Mouse (Mus musculus) E14TG2a.4 (cell line): Measurements from ENCODE around the gene 4930402F06Rik.

Source experiments
- H3K27me3 ChIP-seq: 2 replicates; pipeline ENCODE4 v1.6.1; 2014; ENCODE audit warnings: low read length, control low read depth; ENCODE audit not compliant: insufficient read depth
- H3K36me3 ChIP-seq: 2 replicates; pipeline ENCODE4 v1.6.1; 2014; ENCODE audit warnings: low read length, control low read depth; ENCODE audit not compliant: insufficient read depth
- H3K4me1 ChIP-seq: replicated peaks from 2 replicates; pipeline ENCODE4 v1.6.1; 2014; ENCODE audit warnings: low read depth, low read length, control low read depth
- H3K4me3 ChIP-seq: replicated peaks from 2 replicates; pipeline ENCODE4 v1.5.1; 2014; ENCODE audit warnings: mild to moderate bottlenecking, low read length
- H3K9me3 ChIP-seq: 2 replicates; pipeline ENCODE4 v1.6.1; 2014; ENCODE audit warnings: low read length, control low read depth
- CTCF ChIP-seq: conservative IDR thresholded peaks from 2 replicates; pipeline ENCODE4 v1.5.1; 2014; ENCODE audit warnings: low read length
- NANOG ChIP-seq: IDR thresholded peaks from 2 replicates; pipeline ENCODE4 v1.6.1; 2014; ENCODE audit warnings: borderline replicate concordance, low read length, mixed read lengths
- POU5F1 ChIP-seq: IDR thresholded peaks from 2 replicates; pipeline ENCODE4 v1.6.1; 2014; ENCODE audit warnings: low read length, borderline replicate concordance

Gene 4930402F06Rik

DNA sequence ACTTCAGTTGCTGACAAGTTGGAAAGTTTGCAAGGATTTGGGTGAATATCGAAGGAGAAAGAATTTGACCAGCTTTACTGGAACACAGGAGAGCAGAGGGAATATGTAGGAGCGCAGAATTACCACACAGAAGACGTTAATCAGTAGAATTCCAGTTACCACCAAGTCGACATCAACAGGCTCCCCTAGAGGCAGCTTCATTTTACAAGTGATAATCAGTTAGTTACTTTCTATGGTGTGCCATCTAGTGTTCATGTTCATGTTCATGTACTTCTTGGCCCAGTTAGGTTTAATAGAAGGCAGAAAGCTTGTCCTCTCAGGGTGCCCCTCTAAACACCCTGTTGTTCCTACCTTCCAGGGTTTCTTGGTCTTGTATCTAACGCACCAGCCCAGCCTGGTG lies 47.8 kb downstream of the 4930402F06Rik start:
- peaks cover 2% of the 10 kb centered on the region; the same call in 1 of the 2 replicates for H3K27me3 ChIP-seq
- H3K4me3 ChIP-seq, result no peak overlapping the region
- no peaks in the 10 kb centered on the region for H3K9me3 ChIP-seq
- H3K36me3 ChIP-seq, result no peaks in the 10 kb centered on the region
- no peaks in the 10 kb centered on the region for H3K4me1 ChIP-seq
- TF ChIP-seq CTCF, result no peak
- no peak for TF ChIP-seq POU5F1
- no peak for TF ChIP-seq NANOG

DNA sequence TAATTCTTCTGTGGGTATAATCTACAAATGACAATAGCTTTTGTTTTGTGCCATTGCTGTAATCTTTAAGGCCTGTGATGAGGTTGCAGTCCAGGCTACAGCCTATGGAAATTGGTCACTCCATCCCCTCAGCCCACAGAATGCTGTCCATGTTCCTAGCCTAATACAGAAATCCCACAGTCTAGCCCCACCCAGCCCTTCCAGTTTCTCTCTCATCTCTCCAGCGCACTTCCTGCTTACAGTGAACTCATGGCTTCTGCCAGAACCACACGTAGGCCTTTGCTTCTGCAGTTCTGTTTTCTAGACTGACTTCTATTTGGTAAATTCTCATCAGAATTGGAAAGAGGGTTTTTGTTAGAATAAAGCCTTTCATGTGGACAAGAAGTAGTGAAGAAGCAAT lies 51.0 kb downstream of the 4930402F06Rik start:
- no peak for TF ChIP-seq CTCF
- H3K4me1 ChIP-seq, result peaks cover 13% of the 10 kb centered on the region
- no peaks in the 10 kb centered on the region for H3K36me3 ChIP-seq
- peaks cover 8% of the 10 kb centered on the region; the same call in 1 of the 2 replicates for H3K27me3 ChIP-seq
- H3K9me3 ChIP-seq, result no peaks in the 10 kb centered on the region
- H3K4me3 ChIP-seq, result no peak overlapping the region

DNA sequence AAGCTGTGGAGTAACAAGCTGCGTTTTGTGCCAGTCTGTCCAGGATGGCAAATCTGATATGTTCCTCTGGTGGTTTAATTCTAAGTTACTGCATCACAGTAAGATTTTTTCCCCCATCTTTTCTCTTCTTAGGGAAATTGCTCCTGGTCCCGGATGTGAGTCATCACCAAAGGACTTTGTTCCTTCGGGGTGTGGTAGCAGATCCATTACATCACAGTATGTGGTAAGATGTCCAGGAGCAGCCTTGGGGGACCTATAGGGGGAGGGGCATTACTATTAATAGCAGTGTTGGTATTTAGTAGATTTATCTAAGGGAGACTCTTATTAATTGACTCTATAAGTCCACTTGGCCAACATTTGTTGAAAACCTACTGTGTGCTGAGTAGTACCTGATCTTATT lies 54.4 kb downstream of the 4930402F06Rik start:
- no peaks in the 10 kb centered on the region for H3K9me3 ChIP-seq
- TF ChIP-seq NANOG (peak; percentile 31; the same call in 1 of the 2 replicates), POU5F1 (no peak)
- peaks cover 24% of the 10 kb centered on the region for H3K4me1 ChIP-seq
- peaks cover 8% of the 10 kb centered on the region; the same call in 1 of the 2 replicates for H3K27me3 ChIP-seq
- no peak overlapping the region for H3K4me3 ChIP-seq
- no peaks in the 10 kb centered on the region for H3K36me3 ChIP-seq

DNA sequence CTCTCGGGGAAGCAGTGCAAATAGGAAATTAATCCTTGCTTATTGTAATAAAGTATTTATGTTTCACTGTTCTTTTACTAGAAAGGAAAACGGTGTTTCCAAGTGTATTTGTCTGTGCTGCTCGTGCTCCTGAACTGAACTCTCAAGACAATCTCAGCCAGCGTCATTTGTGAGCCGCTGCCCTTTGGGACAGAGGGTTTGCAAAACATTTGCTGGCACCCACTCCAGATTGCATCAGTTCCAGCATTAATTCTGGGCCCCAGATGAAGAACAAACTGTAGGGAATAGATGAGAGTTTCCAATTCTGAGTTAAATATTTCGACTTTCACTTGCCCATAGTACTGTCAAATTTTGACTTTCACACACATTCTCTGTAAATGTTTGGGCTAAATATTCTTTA lies 58.3 kb downstream of the 4930402F06Rik start:
- H3K4me3 ChIP-seq, result no peak overlapping the region
- H3K36me3 ChIP-seq, result no peaks in the 10 kb centered on the region
- H3K9me3 ChIP-seq, result no peaks in the 10 kb centered on the region
- peaks cover 47% of the 10 kb centered on the region for H3K4me1 ChIP-seq
- TF ChIP-seq POU5F1 (no peak), CTCF (no peak), NANOG (no peak)
- H3K27me3 ChIP-seq, result peaks cover 17% of the 10 kb centered on the region

DNA sequence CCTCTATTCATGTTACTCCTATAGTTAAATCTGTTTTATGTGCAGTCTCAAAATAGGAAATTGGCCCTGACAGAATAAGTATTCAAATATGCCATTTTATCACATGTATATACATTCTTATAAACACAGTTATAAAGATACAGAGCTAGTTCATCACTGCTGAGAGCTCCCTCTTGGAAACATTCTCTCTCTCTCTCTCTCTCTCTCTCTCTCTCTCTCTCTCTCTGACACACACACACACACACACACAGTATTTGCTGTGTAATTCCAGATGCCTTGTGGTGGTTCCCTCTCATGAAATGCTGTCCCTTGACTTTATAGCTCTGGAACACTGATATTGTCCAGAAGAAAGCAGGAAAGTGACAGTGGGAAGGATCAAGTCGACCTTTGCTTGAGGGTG lies 58.9 kb downstream of the 4930402F06Rik start:
- TF ChIP-seq POU5F1 (no peak), CTCF (no peak), NANOG (no peak)
- peaks cover 47% of the 10 kb centered on the region for H3K4me1 ChIP-seq
- H3K36me3 ChIP-seq, result no peaks in the 10 kb centered on the region

DNA sequence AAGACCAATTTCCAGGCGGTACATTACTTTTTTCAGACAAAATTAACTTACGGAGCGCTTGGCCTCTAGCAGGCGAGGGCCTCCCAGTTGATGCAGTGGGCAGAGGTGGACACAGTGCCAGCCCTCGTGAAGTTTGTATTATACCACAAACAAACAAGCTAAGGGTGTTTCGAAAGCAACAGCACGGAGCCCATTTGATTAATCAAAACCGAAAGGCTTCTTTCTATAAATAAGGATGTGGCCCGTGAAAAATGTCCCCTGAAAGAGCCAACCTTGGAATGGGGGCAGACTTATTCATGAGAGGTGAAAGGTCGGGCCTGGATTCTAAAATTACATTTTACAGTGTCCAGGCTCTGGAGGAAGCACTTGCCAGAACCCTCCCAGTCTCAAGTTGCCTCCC lies 59.6 kb downstream of the 4930402F06Rik start:
- no peaks in the 10 kb centered on the region for H3K36me3 ChIP-seq
- peak overlapping the region; percentile 26; the same call in 1 of the 2 replicates for H3K4me3 ChIP-seq
- peaks cover 42% of the 10 kb centered on the region for H3K4me1 ChIP-seq
- no peak for TF ChIP-seq CTCF
- no peak for TF ChIP-seq NANOG
- TF ChIP-seq POU5F1, result no peak
- no peaks in the 10 kb centered on the region for H3K9me3 ChIP-seq
- peaks cover 16% of the 10 kb centered on the region for H3K27me3 ChIP-seq

More for the DNA sequence above, 58.9 kb downstream of the 4930402F06Rik start:
- peaks cover 16% of the 10 kb centered on the region for H3K27me3 ChIP-seq
- no peaks in the 10 kb centered on the region for H3K9me3 ChIP-seq
- H3K4me3 ChIP-seq, result no peak overlapping the region

DNA sequence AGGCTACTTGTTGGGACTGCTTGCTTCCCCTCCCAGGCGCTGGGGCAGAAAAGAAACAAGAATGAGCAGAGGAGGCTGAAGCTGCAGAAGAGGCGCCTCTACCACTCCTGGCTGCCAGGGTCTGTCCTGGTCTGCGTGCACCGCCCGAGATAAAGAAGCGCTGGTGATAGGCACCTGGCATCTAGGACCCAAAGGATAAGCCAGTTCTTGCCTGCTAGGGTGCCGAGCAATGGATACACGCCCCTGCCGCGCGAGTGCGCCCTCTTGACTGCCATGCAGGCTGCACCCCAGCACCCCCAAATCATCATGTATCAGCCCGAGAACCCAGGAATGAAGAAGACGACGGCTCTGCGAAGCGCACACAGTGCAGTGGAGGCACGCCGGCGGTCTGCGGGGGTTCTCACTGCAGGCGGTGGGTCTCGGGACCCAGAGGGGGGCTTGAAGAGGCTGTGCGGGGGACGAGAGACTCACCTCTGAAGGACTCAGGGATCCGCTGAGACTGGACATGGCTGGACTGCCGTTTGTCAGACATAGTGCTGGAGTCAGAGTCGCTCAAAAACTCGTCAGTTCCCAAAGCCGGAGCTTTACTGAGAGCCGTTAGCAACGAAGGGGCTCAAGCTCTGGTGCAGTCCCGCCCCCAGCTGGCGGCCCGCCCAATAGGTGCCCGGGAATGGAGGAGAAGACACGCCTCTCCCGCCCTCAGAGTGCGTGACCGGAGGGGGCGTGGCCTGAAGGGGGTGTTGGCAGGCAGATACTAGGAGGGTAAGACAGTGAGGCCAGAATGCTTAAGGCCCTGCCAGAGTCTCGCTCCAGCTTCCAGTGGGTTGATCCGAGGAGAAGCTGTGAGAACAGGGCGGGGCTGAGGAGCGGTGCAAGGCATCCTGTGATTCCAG lies 60.3 kb downstream of the 4930402F06Rik start, which contains the start of gene Stom:
Stom (minus strand) TSS at position 589 of the 893 bp plus-strand sequence.
- TF ChIP-seq POU5F1 (no peak), CTCF (no peak), NANOG (no peak)
- peak within 1 kb of the TSS; percentile 90 for H3K4me3 ChIP-seq
- no peaks in the 10 kb centered on the region for H3K36me3 ChIP-seq
- peaks cover 16% of the 10 kb centered on the region for H3K27me3 ChIP-seq
- no peaks in the 10 kb centered on the region for H3K9me3 ChIP-seq
- H3K4me1 ChIP-seq, result peaks cover 35% of the 10 kb centered on the region

DNA sequence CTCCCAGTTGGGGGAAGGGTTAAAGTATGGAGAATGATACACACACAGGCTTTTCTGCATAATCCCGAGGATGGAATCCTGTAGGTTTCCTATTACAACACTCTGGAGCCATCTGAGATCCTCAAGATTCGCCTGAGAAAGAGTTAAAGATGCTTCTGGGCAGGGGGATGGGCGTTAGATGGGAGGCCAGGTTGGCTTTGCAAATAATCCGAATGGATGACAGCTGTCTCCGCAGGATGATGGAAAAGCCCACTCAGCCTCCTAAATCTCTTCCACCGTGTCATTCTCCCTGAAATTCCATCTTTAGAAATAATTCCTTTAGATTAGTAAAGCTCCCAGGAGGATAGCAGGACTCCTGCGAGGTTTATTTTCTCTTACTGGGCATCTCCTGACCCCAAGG lies 61.4 kb downstream of the 4930402F06Rik start:
- peaks cover 34% of the 10 kb centered on the region for H3K4me1 ChIP-seq
- no peaks in the 10 kb centered on the region for H3K36me3 ChIP-seq
- peaks cover 16% of the 10 kb centered on the region for H3K27me3 ChIP-seq
- peak overlapping the region; percentile 90 for H3K4me3 ChIP-seq
- H3K9me3 ChIP-seq, result no peaks in the 10 kb centered on the region
- TF ChIP-seq POU5F1 (no peak), NANOG (no peak), CTCF (no peak)
